Mouse (Mus musculus) layer of hippocampus, postnatal 25 days (tissue): ENCODE results near the gene Trir. TPM values are rescaled to one million over a fixed set of nuclear protein-coding genes. Genes with fewer than 3 reads are reported as not detected.

Experiments used
- DNase-seq, 2 experiments: peaks; one replicate each; pipeline ENCODE4 v3.0.0; 2022; ENCODE audit warnings: mixed read lengths in 2 of 2, low spot score in 1 of 2; ENCODE audit errors: extremely low spot score in 1 of 2
- total RNA-seq, 2 experiments: library from RNA; stranded (reverse); gene quantifications; 2 replicates each; pipeline ENCODE4 v1.2.3; 2021

Trir gene
- total RNA-seq = 100 to 1,000 TPM; 130 to 144 TPM

DNA sequence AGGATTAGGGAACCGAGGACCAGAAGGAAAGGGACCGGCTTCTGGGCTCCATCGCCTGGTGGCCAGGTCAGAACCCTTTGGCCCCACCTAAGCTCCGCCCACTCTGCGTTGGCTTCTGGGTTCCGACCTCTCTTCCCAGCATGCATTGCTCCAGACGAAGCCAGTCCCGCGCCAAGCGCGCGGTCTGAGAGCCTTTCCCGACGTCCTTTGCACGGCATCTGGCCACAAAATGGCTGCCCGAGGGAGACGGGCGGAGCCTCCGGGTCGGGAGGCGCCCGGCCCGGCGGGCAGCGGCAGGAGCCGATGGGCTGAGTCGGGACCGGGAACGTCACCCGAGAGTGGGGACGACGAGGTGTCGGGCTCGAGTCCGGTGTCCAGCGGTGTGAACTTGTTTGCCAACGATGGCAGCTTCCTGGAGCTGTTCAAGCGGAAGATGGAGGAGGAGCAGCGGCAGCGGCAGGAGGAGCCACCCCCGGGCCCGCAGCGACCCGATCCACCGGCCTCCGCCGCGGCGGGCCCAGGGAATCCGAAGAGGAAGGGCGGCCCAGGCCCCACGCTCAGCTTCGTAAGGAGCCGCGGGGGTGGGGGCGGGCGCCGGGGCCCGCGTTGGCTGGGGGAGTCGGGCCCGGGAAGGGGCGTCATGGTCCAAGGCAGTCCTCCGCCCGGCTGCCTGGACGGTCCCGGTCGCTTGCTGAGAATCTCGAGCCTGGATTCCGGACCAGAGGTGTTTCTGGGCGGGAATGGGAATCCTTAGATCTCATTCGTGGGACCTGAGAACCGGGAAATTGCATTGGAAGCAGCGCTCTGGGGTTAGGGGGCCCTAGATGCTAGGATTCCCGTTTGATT lies at the start of gene Trir:
TSS of gene Trir (plus strand) at position 154 of the 846 bp plus-strand sequence.
- peak; percentile 90 to 95 for DNase-seq

DNA sequence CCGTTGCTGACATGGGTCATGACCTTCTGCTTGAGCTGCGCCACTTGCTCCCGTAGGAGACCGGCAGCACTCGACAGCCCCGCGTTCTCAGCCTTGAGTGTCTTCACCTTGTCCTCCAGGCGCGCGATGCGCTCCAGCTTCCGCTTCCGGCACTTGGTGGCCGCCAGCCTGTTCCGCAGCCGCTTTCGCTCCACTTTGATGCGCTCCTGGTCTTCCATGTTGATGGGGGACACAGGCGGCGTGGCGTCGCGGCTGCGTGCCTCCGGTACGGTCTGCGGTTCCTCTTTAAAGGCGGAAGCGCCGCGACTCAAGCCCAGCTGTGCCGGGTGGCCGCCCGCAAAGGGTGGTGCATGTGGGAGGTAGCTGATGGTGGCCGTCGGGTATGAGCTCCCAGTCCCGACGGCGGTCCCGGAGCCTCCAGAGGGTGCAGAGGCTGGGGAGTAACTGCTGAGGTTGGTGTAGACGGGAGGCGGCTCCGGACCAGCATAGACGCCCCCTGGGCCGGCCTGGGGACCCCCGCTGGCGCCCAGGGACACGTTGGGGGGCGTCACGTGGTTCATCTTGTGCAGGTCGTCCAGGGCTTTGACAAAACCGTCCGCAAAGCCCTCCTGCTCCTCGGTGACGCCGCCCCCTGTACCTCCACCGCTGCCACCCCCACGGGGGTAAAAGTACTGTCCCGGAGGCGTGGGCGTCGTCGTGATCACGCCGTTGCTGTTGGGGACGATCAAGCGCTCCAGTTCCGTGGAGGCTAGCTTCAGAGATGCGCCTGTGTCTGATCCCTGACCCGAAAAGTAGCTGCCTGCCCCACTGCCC lies 49.0 kb upstream of the Trir start:
- DNase-seq = peak; percentile 48 to 56

DNA sequence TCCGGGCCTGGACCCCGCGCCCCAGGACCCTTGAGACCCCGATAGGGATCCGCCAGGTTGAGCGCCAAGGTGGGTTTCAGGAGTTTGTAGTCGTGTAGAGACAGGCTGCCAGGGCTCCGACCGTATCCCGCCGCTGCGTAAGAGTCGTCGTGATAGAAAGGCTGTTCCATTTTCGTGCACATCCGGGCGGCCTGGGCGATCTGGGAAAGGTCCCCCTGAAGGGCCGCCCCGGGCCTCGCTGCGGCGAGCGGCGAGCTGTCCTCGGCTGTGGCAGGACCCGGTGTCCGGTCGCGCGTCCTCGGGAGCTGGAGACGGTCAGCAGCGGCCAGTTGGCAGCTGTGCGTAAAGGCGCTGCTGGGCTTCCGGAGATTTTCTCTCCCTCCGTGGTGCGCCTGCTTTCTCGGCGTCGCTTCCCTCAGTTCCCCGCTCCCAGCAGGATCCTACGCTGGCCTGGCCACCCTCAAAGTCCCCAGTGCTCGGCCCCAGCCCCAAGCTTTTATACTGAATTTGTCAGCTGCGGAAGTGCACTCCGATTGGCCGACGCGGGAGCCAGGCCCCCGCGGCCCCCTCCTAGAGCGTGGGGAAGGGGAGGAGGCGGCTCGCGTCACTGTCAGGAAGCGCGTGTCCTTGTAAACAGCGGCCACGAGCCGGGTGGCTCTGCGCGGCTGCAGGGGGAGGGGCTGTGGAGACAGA lies 48.2 kb upstream of the Trir start, which contains the start of gene Junb:
TSS of gene Junb (minus strand) at position 471 of the 693 bp plus-strand sequence.
- DNase-seq = peak; percentile 88

DNA sequence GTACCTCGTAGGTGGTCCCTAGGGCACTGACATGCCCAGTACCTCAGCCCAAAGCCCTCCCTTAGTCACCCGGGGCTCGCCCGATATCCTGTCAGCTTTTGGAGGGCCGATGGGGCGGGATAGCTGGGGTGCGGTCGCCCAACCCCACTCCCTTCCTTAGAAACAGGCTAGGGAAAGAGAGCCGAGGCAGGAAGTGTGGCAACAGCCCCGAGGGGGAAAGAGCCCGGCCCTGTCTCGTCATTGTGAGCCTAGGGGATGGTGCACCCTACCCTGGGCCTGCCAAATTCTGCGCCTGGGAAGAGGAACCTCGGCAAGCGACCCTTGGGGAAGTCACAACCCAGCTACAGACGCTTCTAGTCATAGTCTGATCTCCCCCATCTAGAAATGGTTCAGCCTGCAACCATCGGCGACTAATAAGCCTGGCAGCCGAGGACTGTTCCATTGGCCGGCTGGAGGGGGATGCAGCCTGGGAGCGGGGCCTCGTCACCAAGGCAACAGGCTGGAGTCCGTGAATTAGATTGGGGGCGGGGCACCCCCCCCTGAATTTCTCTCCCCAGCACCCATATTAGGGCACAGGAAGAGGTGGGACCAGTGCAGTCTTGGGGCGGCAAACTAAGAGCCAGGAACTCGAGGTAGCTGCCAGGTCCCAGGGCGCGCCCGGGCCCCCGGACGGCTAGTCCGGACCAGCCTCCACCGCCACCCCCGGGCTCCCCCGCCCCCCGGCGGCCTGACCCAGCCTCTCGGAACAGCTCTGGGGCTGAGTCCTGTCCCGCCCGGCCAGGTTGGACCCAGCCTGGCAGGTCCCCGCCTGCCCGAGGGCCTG lies 46.8 kb upstream of the Trir start:
- peak; percentile 83 to 85 for DNase-seq

DNA sequence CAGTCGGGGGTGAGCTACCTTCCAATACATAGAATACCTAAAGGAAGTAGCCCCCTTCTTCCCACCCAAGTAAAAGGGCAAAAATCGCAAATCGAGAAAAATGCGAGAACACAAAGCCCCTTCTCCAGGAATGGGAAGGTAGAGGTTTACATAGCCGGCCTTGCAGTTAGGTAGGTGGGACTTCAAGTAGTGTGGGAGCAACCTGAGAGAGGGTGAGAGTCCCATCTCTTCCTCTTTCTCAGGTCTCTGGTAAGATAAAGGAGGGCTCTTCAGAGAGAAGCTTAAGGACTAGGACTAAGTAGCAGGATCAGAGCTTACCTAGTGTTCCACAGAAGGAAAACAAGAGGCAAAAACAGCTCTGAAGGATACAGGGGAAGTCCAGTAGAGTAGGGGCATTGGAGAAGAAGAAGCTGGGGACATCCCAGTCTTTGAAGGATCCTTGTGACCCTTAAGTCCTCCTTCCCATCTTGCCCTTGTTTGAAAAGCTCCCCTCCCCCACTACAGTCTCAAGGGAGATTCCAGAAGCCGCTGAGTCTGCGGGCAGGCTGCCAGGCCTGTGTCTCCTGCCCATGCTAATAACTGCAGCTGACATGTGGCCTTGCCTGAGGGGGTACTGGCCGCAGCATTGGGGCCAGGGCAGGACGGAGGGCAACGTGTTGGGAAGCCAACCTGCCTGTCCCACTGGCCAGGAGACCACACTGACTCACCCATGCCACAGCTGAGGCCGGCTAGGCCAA lies 45.8 kb upstream of the Trir start:
- DNase-seq = no peak

DNA sequence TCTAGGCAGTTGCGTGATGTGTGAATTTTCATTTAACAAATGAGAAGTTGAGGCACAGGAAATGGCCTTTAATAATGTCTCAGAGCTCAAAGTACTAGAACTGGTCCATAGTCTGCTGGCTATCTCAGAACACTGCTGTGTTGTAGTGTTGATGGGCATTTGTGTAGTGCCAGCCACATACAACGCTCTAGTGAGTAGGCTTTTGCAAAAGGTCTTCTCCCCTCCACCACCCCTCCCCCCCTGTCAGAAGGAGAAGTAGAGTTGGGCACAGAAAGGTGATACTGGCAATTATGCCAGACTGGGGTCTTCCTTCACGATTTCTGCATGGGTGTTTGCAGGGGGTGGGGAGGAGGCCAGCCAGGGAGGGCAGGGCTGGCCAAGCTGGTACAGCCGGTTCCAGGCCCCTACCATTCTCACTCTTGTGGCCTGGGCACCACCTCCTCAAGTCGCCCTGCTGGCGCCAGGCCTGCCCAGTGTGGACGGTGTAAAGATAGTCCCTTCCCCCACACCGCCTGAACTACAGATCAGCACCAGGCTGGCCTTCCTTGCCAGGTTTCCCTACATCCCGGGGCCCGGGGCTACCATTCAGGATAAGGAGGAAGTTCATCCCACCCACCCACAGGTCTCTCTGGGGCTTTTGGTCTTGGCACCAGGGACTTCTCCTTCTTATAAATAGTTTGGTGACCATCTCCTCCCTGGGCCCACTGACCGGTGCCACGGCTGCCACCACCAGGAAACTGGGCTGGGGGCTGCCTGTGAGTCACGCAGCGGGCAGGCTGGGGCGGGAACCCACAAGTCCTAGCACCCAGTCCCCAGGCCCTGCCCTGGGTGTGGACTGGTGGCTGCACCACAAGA lies 44.8 kb upstream of the Trir start:
- DNase-seq = no peak

DNA sequence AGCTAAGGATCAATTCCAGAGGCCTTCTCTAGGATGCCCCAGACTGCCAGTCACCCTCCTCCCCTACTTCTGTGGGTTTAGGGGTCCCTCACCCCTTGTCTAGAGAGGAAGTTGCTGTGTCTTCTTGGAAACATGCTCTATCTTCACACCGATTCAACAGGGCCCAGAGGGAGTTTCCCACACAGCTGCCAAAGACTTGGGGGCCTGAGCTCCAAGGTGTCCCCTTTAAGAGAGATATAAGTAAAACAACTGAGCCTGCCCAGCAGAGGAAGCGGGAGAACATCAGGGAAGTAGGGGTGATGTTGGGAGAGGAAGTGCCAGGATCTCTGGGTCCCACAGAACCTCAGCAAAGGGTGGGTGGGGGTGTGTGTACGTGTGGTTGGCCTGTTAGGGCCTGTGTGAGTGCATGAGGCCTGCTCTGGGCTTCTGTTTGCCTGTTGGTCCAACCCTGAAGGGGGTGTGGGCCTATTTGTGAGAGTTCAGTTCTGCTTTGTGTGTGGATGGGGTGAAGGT lies 44.1 kb upstream of the Trir start:
- no peak for DNase-seq

DNA sequence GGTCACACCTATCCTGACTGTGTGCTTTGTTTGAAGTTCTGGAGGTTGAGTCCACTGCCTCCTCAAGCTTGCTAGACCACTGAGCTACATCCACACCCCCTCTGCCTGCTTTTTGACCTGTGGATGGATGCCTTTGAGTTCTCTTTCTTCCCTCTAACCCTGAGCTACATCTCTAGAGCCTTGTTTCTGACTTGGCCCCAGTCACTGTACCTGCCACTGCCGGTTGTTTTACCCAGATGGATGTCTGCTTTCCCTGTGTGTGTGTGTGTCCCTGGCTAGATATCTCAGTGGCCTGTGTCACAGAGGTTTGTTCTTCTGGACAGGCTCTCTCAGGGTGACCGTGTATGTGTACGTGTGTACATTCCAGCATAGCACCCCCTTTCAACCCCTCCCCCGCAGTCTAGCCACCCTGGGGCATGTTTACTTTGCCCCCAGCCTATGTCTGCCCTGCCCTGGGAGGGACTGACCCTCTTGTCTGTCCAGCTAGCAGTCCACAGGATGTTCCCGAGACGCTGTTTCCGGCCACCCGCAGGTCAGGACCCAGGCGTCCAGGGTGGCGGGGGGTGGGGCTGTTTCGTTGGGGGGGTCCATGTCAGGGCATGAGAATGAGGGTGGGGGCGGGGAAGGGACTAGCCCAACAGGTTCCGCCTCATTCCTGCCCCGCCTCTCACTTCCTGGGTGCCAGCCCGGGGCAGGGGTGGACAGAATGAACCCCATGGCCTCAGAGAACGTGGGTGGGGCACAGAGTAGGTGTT lies 42.2 kb upstream of the Trir start:
- no peak for DNase-seq

DNA sequence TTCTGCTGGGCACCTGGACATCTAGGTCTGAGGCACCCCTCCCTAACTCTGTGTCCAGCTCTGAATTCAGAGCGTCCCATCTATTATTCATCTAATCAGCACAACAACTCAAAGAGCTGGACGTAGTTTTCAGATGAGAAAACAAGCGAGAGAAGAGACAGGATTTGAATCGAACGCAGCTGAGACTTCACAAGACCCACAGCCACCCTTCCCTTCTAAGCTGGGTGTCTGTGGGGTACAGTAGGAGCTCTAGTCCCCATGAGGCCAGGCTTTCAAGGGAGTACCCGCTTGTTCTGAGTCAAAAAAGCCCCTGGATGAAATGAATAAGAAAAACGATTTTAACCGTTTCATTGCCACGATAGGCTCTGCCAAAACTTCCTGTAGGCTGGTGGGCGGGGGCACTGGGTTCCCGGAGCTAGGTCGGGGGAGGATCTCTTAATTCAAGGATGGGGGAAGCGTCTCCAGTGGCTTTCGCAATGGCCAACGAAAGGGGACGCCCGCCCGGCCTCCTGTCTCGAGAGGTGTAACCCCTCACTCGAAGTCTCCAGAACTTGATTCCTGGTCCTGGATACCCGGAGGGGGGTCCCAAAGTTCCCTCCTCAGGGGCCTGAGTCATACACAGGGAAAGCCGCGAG lies 41.5 kb upstream of the Trir start:
- DNase-seq = no peak

DNA sequence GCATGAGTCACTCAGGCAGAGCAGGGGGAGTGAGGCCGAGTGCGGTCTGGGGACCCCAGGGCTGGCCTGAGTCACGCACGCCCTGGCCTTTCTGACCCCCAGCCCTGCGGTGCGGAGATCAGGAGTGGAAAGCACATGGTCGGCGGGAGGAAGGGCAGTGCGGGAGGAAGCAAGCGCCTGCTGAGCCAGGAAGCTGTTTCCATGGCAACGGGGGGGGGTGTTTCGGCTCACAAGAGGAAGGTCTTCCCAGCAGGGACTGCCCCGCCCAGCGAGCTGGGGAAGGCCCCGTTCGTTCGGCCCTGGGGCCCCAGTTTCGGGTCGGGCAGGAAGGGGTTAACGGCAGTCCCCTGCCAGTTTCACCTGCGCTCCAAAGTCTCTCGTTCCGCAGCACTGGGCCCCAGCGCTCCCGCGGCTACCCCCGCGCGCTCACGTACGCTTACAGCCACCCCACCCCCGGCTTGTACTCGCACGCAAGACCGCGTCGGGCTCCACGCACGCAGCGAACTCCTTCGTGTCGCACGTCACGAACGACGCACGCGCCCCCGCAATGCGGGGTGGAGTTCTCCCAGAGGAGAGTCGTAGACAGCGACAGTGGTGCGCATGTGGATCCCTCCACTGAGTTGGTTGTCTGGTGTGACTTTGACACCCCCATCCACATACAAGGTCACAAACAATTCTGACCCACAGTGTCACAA lies 40.8 kb upstream of the Trir start:
- DNase-seq = peak; percentile 76 to 91

DNA sequence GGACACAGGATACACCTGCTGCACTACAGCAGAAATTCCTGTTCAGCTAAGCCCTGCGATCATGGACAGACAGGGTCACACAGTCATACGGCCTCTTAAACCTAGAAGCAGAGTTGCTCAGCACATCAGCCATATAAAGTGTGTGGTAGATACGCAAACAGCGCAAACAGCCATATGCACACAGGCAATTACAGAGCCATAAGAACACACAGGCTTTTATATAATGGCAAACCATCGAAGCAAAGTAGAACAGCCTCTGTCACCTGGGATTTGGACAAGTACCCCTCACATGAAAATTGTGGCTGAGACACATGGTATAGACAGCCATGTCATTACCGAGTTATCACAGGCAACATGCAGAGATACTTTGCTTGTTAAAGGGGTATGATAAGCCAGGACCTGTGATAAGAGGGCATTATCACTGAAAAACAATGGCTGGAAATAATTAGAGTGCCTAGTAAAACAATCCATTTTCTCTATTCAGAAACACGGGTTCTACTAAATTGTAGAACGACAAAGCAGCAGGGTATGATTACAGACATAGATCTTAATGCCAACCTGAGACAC lies 40.2 kb upstream of the Trir start:
- DNase-seq = no peak

DNA sequence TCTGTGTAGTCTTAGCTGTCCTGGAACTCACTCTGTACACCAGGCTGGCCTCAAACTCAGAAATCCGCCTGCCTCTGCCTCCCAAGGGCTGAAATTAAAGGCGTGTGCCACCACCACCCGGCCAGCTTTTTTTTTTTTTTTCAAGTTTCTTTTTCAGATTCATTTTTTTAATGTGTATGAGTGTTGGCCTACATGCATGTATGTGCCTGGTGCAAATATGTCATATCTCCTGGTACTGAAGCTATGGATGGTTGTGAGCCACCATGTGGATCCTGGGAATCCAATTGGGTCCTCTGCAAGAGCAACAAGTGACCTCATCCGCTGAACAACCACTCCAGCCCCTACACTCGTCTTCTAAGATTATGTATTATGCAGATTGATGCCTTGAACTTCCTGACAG lies 39.2 kb upstream of the Trir start:
- DNase-seq = no peak

DNA sequence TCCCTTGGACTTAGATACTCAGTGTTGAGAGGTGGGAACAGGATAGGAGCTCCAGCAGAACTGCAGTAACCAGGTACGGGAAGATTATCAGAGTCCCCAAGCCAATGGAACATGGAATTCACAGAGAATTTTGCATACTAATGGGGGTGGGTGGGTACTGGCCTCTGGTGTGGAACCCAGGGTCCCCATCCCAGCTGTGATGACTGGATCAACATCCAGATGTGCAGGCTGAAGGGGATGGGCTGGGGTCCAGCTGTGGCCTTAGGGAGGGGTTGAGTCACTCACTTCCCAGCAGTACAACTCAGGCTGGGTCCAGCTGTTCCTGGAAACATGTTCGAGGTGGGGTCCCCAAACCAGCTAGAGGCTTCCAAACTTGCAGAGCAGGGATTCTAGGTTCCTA lies 38.7 kb upstream of the Trir start:
- no peak for DNase-seq

DNA sequence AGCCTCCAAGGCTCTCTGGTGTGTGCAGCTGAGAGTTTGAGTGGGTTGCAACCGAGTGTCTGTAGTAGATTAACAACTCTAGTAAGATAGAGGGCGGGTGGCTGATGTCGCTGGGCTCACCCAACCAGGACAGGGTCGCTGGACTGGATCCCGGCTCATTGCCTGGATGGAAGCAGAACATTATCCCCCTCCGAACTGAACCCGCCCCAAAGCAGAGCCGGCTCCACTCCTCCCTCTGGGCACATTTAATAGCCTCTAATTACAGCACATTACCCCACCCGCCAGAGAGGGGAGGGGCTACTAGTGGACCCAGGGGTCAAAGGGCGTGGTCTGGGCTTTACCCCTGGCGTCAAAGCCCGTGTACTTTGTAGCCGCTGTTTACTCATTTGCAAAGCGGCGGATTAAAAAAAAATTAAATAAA lies 37.3 kb upstream of the Trir start:
- no peak for DNase-seq

DNA sequence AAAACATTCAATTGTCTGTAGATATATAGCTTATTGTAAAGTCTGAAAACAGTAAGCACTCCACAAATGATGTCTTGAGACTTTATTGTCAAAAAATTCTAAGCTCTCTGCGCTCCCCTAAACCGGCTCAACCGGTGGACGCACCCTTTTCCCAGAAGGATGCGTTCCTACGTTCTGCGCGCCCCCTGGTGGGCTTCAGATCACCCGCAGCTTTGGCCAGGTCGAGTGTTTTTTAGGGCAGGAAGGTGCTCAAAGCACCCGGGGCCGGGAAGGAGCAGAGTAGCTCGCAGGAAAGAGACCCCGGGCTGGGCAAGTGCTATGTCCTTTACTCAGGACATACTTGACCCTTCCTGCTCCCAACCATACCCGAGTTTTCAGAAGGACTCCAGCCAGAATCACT lies 36.8 kb upstream of the Trir start:
- peak; percentile 85 to 89 for DNase-seq

DNA sequence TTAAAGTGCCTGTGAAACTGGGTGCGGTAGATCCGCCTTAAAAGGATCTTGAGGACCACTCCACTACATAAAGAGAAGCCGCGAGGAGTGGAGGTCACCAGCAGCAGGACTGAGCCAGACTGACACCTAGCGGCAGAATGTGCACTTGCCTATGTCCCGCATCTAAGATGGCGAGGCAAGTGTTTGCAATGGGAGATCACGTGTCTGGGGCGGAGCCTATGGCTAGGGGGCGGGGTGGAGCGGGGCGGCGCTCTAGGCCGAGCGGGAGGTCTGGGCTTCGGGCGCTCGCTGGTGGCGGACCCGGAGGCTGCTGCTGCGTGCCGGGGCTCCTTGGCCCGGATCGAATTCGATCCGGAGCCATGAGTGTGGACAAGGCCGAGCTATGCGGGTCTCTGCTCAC lies 36.3 kb upstream of the Trir start, which contains the start of gene Hook2:
TSS of gene Hook2 (plus strand) at position 255 of the 400 bp plus-strand sequence.
- peak; percentile 88 to 93 for DNase-seq
